Mouse (Mus musculus): Measurements from ENCODE around the gene D630039A03Rik.

Gene D630039A03Rik

GRCm38 (mm10) chr4:57927464-57928205 is 11.5 kb upstream of the D630039A03Rik start:
- DNase-seq (ENCODE audit: low read depth, low spot score): peak; percentile 83

GRCm38 (mm10) chr4:57924556-57925071 is 8.5 kb upstream of the D630039A03Rik start:
- DNase-seq (ENCODE audit: low read depth, low spot score): peak; percentile 47

- DNase-seq (ENCODE audit: low read depth, low spot score): no peak
Observed at GRCm38 (mm10) chr4:57922171-57922570, 6.1 kb upstream of the D630039A03Rik start.

GRCm38 (mm10) chr4:57920522-57920921 is 4.4 kb upstream of the D630039A03Rik start:
- peak; percentile 96 for DNase-seq (ENCODE audit: low read depth, low spot score)

GRCm38 (mm10) chr4:57919494-57920423 is 3.7 kb upstream of the D630039A03Rik start:
- peak; percentile 97 for DNase-seq (ENCODE audit: low read depth, low spot score)

- no peak for DNase-seq (ENCODE audit: low read depth, low spot score)
Observed at GRCm38 (mm10) chr4:57916711-57917110, 614 bp upstream of the D630039A03Rik start.

GRCm38 (mm10) chr4:57915216-57915965 is 706 bp downstream of the D630039A03Rik start:
- DNase-seq (ENCODE audit: low read depth, low spot score): no peak

GRCm38 (mm10) chr4:57914193-57915190 is 1.6 kb downstream of the D630039A03Rik start:
- peak; percentile 62 for DNase-seq (ENCODE audit: low read depth, low spot score)

GRCm38 (mm10) chr4:57913021-57913420 is 3.1 kb downstream of the D630039A03Rik start:
- DNase-seq (ENCODE audit: low read depth, low spot score): no peak

GRCm38 (mm10) chr4:57908860-57909259 is 7.2 kb downstream of the D630039A03Rik start:
- DNase-seq (ENCODE audit: low read depth, low spot score): no peak

GRCm38 (mm10) chr4:57906708-57907107 is 9.4 kb downstream of the D630039A03Rik start:
- no peak for DNase-seq (ENCODE audit: low read depth, low spot score)

GRCm38 (mm10) chr4:57904638-57905037 is 11.5 kb downstream of the D630039A03Rik start:
- DNase-seq (ENCODE audit: low read depth, low spot score): peak; percentile 62

- DNase-seq (ENCODE audit: low read depth, low spot score): peak; percentile 74
Observed at GRCm38 (mm10) chr4:57904211-57904610, 11.9 kb downstream of the D630039A03Rik start.

- DNase-seq (ENCODE audit: low read depth, low spot score): no peak
Observed at GRCm38 (mm10) chr4:57902619-57903018, 13.5 kb downstream of the D630039A03Rik start.

- DNase-seq (ENCODE audit: low read depth, low spot score): peak; percentile 72
Observed at GRCm38 (mm10) chr4:57901210-57901609, 14.9 kb downstream of the D630039A03Rik start.

- DNase-seq (ENCODE audit: low read depth, low spot score): no peak
Observed at GRCm38 (mm10) chr4:57896631-57897030, 19.5 kb downstream of the D630039A03Rik start.

- no peak for DNase-seq (ENCODE audit: low read depth, low spot score)
Observed at GRCm38 (mm10) chr4:57895902-57896301, 20.2 kb downstream of the D630039A03Rik start.

- DNase-seq (ENCODE audit: low read depth, low spot score): no peak
Observed at GRCm38 (mm10) chr4:57895140-57895539, 21.0 kb downstream of the D630039A03Rik start.

- no peak for DNase-seq (ENCODE audit: low read depth, low spot score)
Observed at GRCm38 (mm10) chr4:57892001-57892586, 24.0 kb downstream of the D630039A03Rik start.

- DNase-seq (ENCODE audit: low read depth, low spot score): no peak
Observed at GRCm38 (mm10) chr4:57889773-57890172, 26.3 kb downstream of the D630039A03Rik start.
